Mouse (Mus musculus): ENCODE measurements around the gene Gnao1.

DNA sequence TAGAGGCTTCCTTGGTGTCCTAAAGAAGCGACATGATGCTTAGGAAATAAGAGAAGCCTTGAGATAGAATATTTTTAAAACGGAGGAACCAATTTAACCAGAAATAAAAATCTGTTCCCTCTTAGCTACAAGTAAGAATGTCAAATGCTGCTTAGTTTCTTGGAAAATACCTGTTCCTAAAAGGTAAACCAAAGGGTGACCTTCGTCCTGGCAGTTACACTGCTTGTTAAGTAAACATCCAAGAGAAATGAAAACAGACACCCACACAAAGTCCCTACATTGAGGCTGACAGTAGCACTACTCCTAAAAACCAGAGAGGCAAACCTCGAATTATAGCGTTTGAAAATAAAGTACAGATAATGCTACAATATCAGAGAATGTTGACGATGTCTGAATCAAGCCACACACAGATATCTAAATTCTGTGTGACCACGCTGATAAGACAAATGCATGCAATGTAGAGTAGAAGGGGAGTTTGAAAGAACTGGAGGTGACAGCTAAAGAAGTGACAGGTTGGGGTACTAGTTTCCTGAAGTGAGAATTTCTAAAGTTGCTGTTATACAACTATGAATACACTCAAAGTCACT lies 203.4 kb downstream of the Gnao1 start:
- TF ChIP-seq CTCF (IDR thresholded peaks at IDR 0.05; ENCODE audit: insufficient read depth, low read depth, low read length) (no peak), POLR2A (IDR thresholded peaks at IDR 0.05; ENCODE audit: insufficient read depth, low read depth, low read length) (no peak)

Data from olfactory bulb, adult 2 months (tissue).